ENCODE assay signal across 8 mouse cellular contexts in the genomic region with DNA sequence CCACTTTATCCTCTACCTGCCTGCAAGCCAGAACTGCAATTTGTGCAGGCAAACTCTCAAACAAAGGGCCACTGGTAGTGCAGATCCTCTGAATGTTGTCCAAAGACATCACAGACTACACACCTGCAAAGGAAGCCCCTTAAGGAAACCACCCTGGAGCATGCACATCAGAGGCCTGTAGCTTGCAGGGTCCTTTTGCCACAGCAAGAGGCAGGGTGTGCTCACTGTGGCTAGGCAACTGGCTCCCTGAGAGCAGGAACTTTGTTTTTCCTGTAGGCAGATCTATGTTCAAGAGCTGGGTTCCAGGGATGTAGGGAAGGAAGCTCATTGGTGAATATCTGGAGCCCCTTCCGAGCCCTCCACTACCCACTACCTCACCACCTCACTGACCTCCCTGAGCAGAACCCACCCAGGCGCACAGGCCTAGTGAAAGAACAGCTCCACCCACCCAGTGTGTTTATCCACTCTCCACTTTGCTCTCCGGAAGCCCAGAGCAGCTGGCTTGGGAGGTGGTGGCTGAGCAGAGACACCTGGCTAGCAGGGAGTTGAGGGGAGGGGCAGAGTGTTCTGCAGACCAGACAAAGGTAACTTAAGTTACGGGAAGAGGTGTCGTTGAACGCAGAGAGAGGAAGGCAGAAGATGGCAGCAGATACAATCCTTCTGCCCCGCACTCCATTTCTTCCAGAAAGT. TPM values are rescaled to one million over a fixed set of nuclear protein-coding genes. Genes with fewer than 3 reads are reported as not detected.
DNase-seq lines count a peak whose midpoint lies in the region; ATAC-seq and TF ChIP-seq lines count a peak whose summit lies in the region.

No protein-coding gene starts in this region.

- TF ChIP-seq CTCF in cortical plate, adult 2 months (IDR thresholded peaks at IDR 0.05; ENCODE audit: extremely low read depth, insufficient read depth, low read length) = no peak
- TF ChIP-seq CTCF in intestine, postnatal 0 days (IDR thresholded peaks at IDR 0.05; ENCODE audit: low read depth) = no peak
- TF ChIP-seq CTCF in midbrain, postnatal 0 days (IDR thresholded peaks at IDR 0.05) = no peak

- no peak for TF ChIP-seq POLR2A in cortical plate, adult 2 months (IDR thresholded peaks at IDR 0.05; ENCODE audit: extremely low read depth, insufficient read depth, low read length)

- DNase-seq in forebrain, embryonic 10.5 days (ENCODE audit: extremely low spot score, low spot score) = no peak
- DNase-seq in midbrain, postnatal 0 days (ENCODE audit: low spot score) = no peak
- DNase-seq in gastrocnemius, postnatal 25 days = no peak
- DNase-seq in frontal cortex, postnatal 14 days (ENCODE audit: low spot score in 2 of 2) = no peak

- no peak overlapping the region for H3K27ac ChIP-seq in forebrain, embryonic 10.5 days
- no peak overlapping the region for H3K27ac ChIP-seq in forebrain, embryonic 16.5 days (ENCODE audit: low read length)
- H3K27ac ChIP-seq in cortical plate, adult 2 months (ENCODE audit: insufficient read depth, low read length) = no peak overlapping the region
- no peak overlapping the region for H3K27ac ChIP-seq in intestine, postnatal 0 days (ENCODE audit: low read depth, low read length)
- no peak overlapping the region for H3K27ac ChIP-seq in midbrain, postnatal 0 days (ENCODE audit: low read depth, low read length)

- H3K9ac ChIP-seq in forebrain, embryonic 16.5 days (replicated peaks; ENCODE audit: low read depth, low read length) = no peak overlapping the region
- no peak overlapping the region for H3K9ac ChIP-seq in intestine, postnatal 0 days (ENCODE audit: low read depth, low read length)
- peak overlapping the region; percentile 73; the same call in 1 of the 2 replicates for H3K9ac ChIP-seq in midbrain, postnatal 0 days (replicated peaks; ENCODE audit: low read length, poor library complexity, severe bottlenecking)

- H3K9me3 ChIP-seq in forebrain, embryonic 10.5 days = no peaks in the 10 kb centered on the region
- no peaks in the 10 kb centered on the region for H3K9me3 ChIP-seq in forebrain, embryonic 16.5 days (ENCODE audit: control insufficient read depth, low read length)
- H3K9me3 ChIP-seq in intestine, postnatal 0 days (ENCODE audit: control insufficient read depth) = no peaks in the 10 kb centered on the region
- no peaks in the 10 kb centered on the region for H3K9me3 ChIP-seq in midbrain, postnatal 0 days (ENCODE audit: low read length)

- ATAC-seq in forebrain, embryonic 16.5 days = no peak
- no peak for ATAC-seq in intestine, postnatal 0 days
- ATAC-seq in midbrain, postnatal 0 days (ENCODE audit: low FRiP score) = no peak
- no peak for ATAC-seq in cerebellum, adult (ENCODE audit: insufficient number of reproducible peaks, low FRiP score, low TSS enrichment)

- peaks cover 88% of the 10 kb centered on the region for H3K4me1 ChIP-seq in forebrain, embryonic 10.5 days
- peaks cover 48% of the 10 kb centered on the region for H3K4me1 ChIP-seq in forebrain, embryonic 16.5 days (replicated peaks; ENCODE audit: control insufficient read depth, insufficient read depth, low read length)
- peaks cover 3% of the 10 kb centered on the region; the same call in 1 of the 2 replicates for H3K4me1 ChIP-seq in cortical plate, adult 2 months (ENCODE audit: control insufficient read depth, insufficient read depth, low read length)
- H3K4me1 ChIP-seq in intestine, postnatal 0 days (replicated peaks; ENCODE audit: control insufficient read depth, insufficient read depth, low read length) = no peaks in the 10 kb centered on the region
- H3K4me1 ChIP-seq in midbrain, postnatal 0 days (ENCODE audit: insufficient read depth, low read length) = peaks cover 35% of the 10 kb centered on the region

- H3K36me3 ChIP-seq in forebrain, embryonic 10.5 days (replicated peaks) = no peaks in the 10 kb centered on the region
- H3K36me3 ChIP-seq in forebrain, embryonic 16.5 days (ENCODE audit: control insufficient read depth, insufficient read depth) = no peaks in the 10 kb centered on the region
- H3K36me3 ChIP-seq in intestine, postnatal 0 days (ENCODE audit: control insufficient read depth, insufficient read depth) = no peaks in the 10 kb centered on the region
- H3K36me3 ChIP-seq in midbrain, postnatal 0 days (ENCODE audit: insufficient read depth, low read length) = peaks cover 4% of the 10 kb centered on the region; the same call in 1 of the 2 replicates

- no peak overlapping the region for H3K4me2 ChIP-seq in forebrain, embryonic 16.5 days (ENCODE audit: low read length)
- peak overlapping the region; percentile 83 for H3K4me2 ChIP-seq in intestine, postnatal 0 days (replicated peaks; ENCODE audit: low read depth)
- H3K4me2 ChIP-seq in midbrain, postnatal 0 days (ENCODE audit: low read depth, low read length, poor library complexity, severe bottlenecking) = peak overlapping the region; percentile 99

- peak overlapping the region; percentile 59; the same call in 1 of the 2 replicates for H3K4me3 ChIP-seq in forebrain, embryonic 10.5 days
- H3K4me3 ChIP-seq in forebrain, embryonic 16.5 days (replicated peaks; ENCODE audit: low read length) = no peak overlapping the region
- H3K4me3 ChIP-seq in cortical plate, adult 2 months (ENCODE audit: insufficient read depth, low read length) = peak overlapping the region; percentile 50; the same call in 1 of the 2 replicates
- no peak overlapping the region for H3K4me3 ChIP-seq in intestine, postnatal 0 days (ENCODE audit: low read depth, low read length)
- peak overlapping the region; percentile 53 for H3K4me3 ChIP-seq in midbrain, postnatal 0 days (ENCODE audit: low read depth, low read length)

- 69% methylated on average over 7 of the region's 7 CpGs for WGBS in forebrain, embryonic 10.5 days
- WGBS in forebrain, embryonic 16.5 days = 66% methylated on average over 7 of the region's 7 CpGs
- 47% methylated on average over 7 of the region's 7 CpGs for WGBS in intestine, postnatal 0 days
- WGBS in midbrain, postnatal 0 days = 66% methylated on average over 7 of the region's 7 CpGs

- peaks cover 76% of the 10 kb centered on the region for H3K27me3 ChIP-seq in forebrain, embryonic 10.5 days (ENCODE audit: poor library complexity, severe bottlenecking)
- H3K27me3 ChIP-seq in forebrain, embryonic 16.5 days (replicated peaks; ENCODE audit: control insufficient read depth, insufficient read depth, low read length) = no peaks in the 10 kb centered on the region
- peaks cover 32% of the 10 kb centered on the region for H3K27me3 ChIP-seq in intestine, postnatal 0 days (replicated peaks; ENCODE audit: control insufficient read depth, insufficient read depth, low read length)
- no peaks in the 10 kb centered on the region for H3K27me3 ChIP-seq in midbrain, postnatal 0 days (ENCODE audit: insufficient read depth, low read length)

RNA-seq across cellular contexts. Expression of gene Kcnh2, which starts 4.1 kb away (rescaled TPM):
- polyA plus RNA-seq in forebrain, embryonic 10.5 days (2016; fragmentation: Nextera tagmentation; extraction: Ambion mirVana) = 17.8 and 21.3 TPM in 2 replicates
- polyA plus RNA-seq in forebrain, embryonic 16.5 days (2015; fragmentation: Nextera tagmentation; extraction: Ambion mirVana) = 4.7 and 6.2 TPM in 2 replicates
- polyA plus RNA-seq in cortical plate, adult 2 months (2012; rRNA removed) = 27.3 and 29.4 TPM in 2 replicates
- 3.0 and 3.1 TPM in 2 replicates for polyA plus RNA-seq in intestine, postnatal 0 days (2015; fragmentation: Nextera tagmentation; extraction: Ambion mirVana)
- total RNA-seq in midbrain, postnatal 0 days (2014; rRNA removed) = 46.9 and 60.2 TPM in 2 replicates
- 10.1 and 11.1 TPM in 2 replicates for polyA plus RNA-seq in midbrain, postnatal 0 days (2015; fragmentation: Nextera tagmentation; extraction: Ambion mirVana)
- total RNA-seq in gastrocnemius, postnatal 25 days (2021) = 1 to 10 TPM; 2.1 to 3.7 TPM

RNA-seq across cellular contexts. Expression of gene Nos3, which starts 17.3 kb away (rescaled TPM):
- 7.6 and 8.1 TPM in 2 replicates for polyA plus RNA-seq in forebrain, embryonic 10.5 days (2016; fragmentation: Nextera tagmentation; extraction: Ambion mirVana)
- polyA plus RNA-seq in forebrain, embryonic 16.5 days (2015; fragmentation: Nextera tagmentation; extraction: Ambion mirVana) = 7.5 and 9.9 TPM in 2 replicates
- polyA plus RNA-seq in cortical plate, adult 2 months (2012; rRNA removed) = 9.6 and 10.4 TPM in 2 replicates
- polyA plus RNA-seq in intestine, postnatal 0 days (2015; fragmentation: Nextera tagmentation; extraction: Ambion mirVana) = 3.5 and 3.7 TPM in 2 replicates
- total RNA-seq in midbrain, postnatal 0 days (2014; rRNA removed) = 11.0 and 14.2 TPM in 2 replicates
- polyA plus RNA-seq in midbrain, postnatal 0 days (2015; fragmentation: Nextera tagmentation; extraction: Ambion mirVana) = 7.0 and 7.5 TPM in 2 replicates
- 1 to 10 TPM; 5.6 to 7.7 TPM for total RNA-seq in gastrocnemius, postnatal 25 days (2021)

RNA-seq across cellular contexts. Expression of gene Atg9b, which starts 44.6 kb away (rescaled TPM):
- 0.99 and 1.3 TPM in 2 replicates for polyA plus RNA-seq in forebrain, embryonic 10.5 days (2016; fragmentation: Nextera tagmentation; extraction: Ambion mirVana)
- 1.8 and 1.9 TPM in 2 replicates for polyA plus RNA-seq in forebrain, embryonic 16.5 days (2015; fragmentation: Nextera tagmentation; extraction: Ambion mirVana)
- polyA plus RNA-seq in cortical plate, adult 2 months (2012; rRNA removed) = 4.0 and 4.1 TPM in 2 replicates
- polyA plus RNA-seq in intestine, postnatal 0 days (2015; fragmentation: Nextera tagmentation; extraction: Ambion mirVana) = 0.42 and 0.61 TPM in 2 replicates
- 6.7 and 7.4 TPM in 2 replicates for total RNA-seq in midbrain, postnatal 0 days (2014; rRNA removed)
- 5.3 and 7.2 TPM in 2 replicates for polyA plus RNA-seq in midbrain, postnatal 0 days (2015; fragmentation: Nextera tagmentation; extraction: Ambion mirVana)
- total RNA-seq in gastrocnemius, postnatal 25 days (2021) = under 1 TPM; 0.10 to 0.19 TPM

RNA-seq across cellular contexts. Expression of gene Abcb8, which starts 46.1 kb away (rescaled TPM):
- polyA plus RNA-seq in forebrain, embryonic 10.5 days (2016; fragmentation: Nextera tagmentation; extraction: Ambion mirVana) = 57.1 and 61.8 TPM in 2 replicates
- 46.1 and 58.1 TPM in 2 replicates for polyA plus RNA-seq in forebrain, embryonic 16.5 days (2015; fragmentation: Nextera tagmentation; extraction: Ambion mirVana)
- 54.8 and 57.3 TPM in 2 replicates for polyA plus RNA-seq in cortical plate, adult 2 months (2012; rRNA removed)
- polyA plus RNA-seq in intestine, postnatal 0 days (2015; fragmentation: Nextera tagmentation; extraction: Ambion mirVana) = 40.4 and 40.9 TPM in 2 replicates
- total RNA-seq in midbrain, postnatal 0 days (2014; rRNA removed) = 65.8 and 71.7 TPM in 2 replicates
- polyA plus RNA-seq in midbrain, postnatal 0 days (2015; fragmentation: Nextera tagmentation; extraction: Ambion mirVana) = 42.4 and 51.6 TPM in 2 replicates
- 10 to 100 TPM; 33.1 to 40.2 TPM for total RNA-seq in gastrocnemius, postnatal 25 days (2021)

Comparison
In these comparisons a context has a peak if more than half of its experiments do, and no peak if none do; other contexts are left out.
1. H3K4me3 ChIP-seq: peak in forebrain, embryonic 10.5 days (single experiment), cortical plate, adult 2 months (single experiment) and midbrain, postnatal 0 days (single experiment); none in forebrain, embryonic 16.5 days (single experiment) and intestine, postnatal 0 days (single experiment).